In genomic region chr4:22067678-22068299, GRCm38 (mm10) we compare ENCODE assay signal across 17 mouse cellular contexts.
DNase-seq lines count a peak whose midpoint lies in the region; ATAC-seq lines count a peak whose summit lies in the region.
"Had no signal": no experiment of that assay in that cellular context is flagged by ENCODE, and none has a peak within 500 bp of the region (broad histone marks: within the 10 kb centered on the region; RNA-seq: fewer than 3 reads in every experiment).

No protein-coding gene starts in this region.

- no peak for DNase-seq in frontal cortex, postnatal 14 days (ENCODE audit: low spot score in 2 of 2)
- no peak for DNase-seq in forebrain, embryonic 11.5 days (ENCODE audit: low spot score)
- DNase-seq in cerebellum, adult 8-10 months: no peak
- no peak for DNase-seq in cerebellum, adult 9-10 months
- DNase-seq: adrenal gland, adult 2 months; heart, adult 11 months; kidney, postnatal 10 days; lung, postnatal 14 days; thymus, postnatal 4 days had no signal

- H3K36me3 ChIP-seq in forebrain, embryonic 11.5 days (ENCODE audit: control insufficient read depth, insufficient read depth, low read length): no peaks in the 10 kb centered on the region
- H3K36me3 ChIP-seq in hindbrain, embryonic 13.5 days: no peaks in the 10 kb centered on the region
- H3K36me3 ChIP-seq in midbrain, embryonic 15.5 days (replicated peaks): no peaks in the 10 kb centered on the region
- H3K36me3 ChIP-seq: embryonic facial prominence, embryonic 15.5 days; heart, embryonic 15.5 days; limb, embryonic 10.5 days had no signal

- WGBS in forebrain, embryonic 11.5 days: 64% methylated on average over 14 of the region's 14 CpGs
- 69% methylated on average over 14 of the region's 14 CpGs for WGBS in hindbrain, embryonic 13.5 days
- 39% methylated on average over 14 of the region's 14 CpGs for WGBS in midbrain, embryonic 15.5 days

- no peaks in the 10 kb centered on the region for H3K9me3 ChIP-seq in forebrain, embryonic 11.5 days (ENCODE audit: control insufficient read depth, low read length)
- no peaks in the 10 kb centered on the region for H3K9me3 ChIP-seq in hindbrain, embryonic 13.5 days
- no peaks in the 10 kb centered on the region for H3K9me3 ChIP-seq in midbrain, embryonic 15.5 days
- H3K9me3 ChIP-seq: embryonic facial prominence, embryonic 15.5 days; heart, embryonic 15.5 days; limb, embryonic 10.5 days had no signal

- H3K27me3 ChIP-seq in forebrain, embryonic 11.5 days (ENCODE audit: control insufficient read depth, insufficient read depth, low read length): no peaks in the 10 kb centered on the region
- no peaks in the 10 kb centered on the region for H3K27me3 ChIP-seq in hindbrain, embryonic 13.5 days
- no peaks in the 10 kb centered on the region for H3K27me3 ChIP-seq in midbrain, embryonic 15.5 days (replicated peaks)
- H3K27me3 ChIP-seq: embryonic facial prominence, embryonic 15.5 days; heart, embryonic 15.5 days had no signal

- H3K4me2 ChIP-seq in forebrain, embryonic 11.5 days (ENCODE audit: low read depth, low read length, severe bottlenecking): no peak overlapping the region
- peak overlapping the region; percentile 0; the same call in 1 of the 2 replicates for H3K4me2 ChIP-seq in hindbrain, embryonic 13.5 days
- H3K4me2 ChIP-seq in midbrain, embryonic 15.5 days: peak overlapping the region; percentile 14; the same call in 1 of the 2 replicates
- H3K4me2 ChIP-seq: embryonic facial prominence, embryonic 15.5 days; heart, embryonic 15.5 days had no signal

- peaks cover 7% of the 10 kb centered on the region for H3K4me1 ChIP-seq in forebrain, embryonic 11.5 days (replicated peaks; ENCODE audit: control insufficient read depth, insufficient read depth, low read length)
- H3K4me1 ChIP-seq in hindbrain, embryonic 13.5 days (replicated peaks): peaks cover 16% of the 10 kb centered on the region
- H3K4me1 ChIP-seq in midbrain, embryonic 15.5 days: peaks cover 19% of the 10 kb centered on the region
- H3K4me1 ChIP-seq: heart, embryonic 15.5 days; limb, embryonic 10.5 days had no signal

- no peak overlapping the region for H3K4me3 ChIP-seq in forebrain, embryonic 11.5 days (ENCODE audit: low read depth, low read length)
- H3K4me3 ChIP-seq in hindbrain, embryonic 13.5 days: no peak overlapping the region
- H3K4me3 ChIP-seq in midbrain, embryonic 15.5 days: no peak overlapping the region
- H3K4me3 ChIP-seq: embryonic facial prominence, embryonic 15.5 days; heart, embryonic 15.5 days; limb, embryonic 10.5 days had no signal

- peak; percentile 74 for ATAC-seq in frontal cortex, adult (ENCODE audit: low TSS enrichment)
- ATAC-seq in forebrain, embryonic 11.5 days (replicated peaks; ENCODE audit: low FRiP score): peak; percentile 23; the same call in 1 of the 2 replicates
- peak; percentile 57 for ATAC-seq in hindbrain, embryonic 13.5 days (ENCODE audit: low FRiP score)
- ATAC-seq in midbrain, embryonic 15.5 days (replicated peaks): peak; percentile 80
- ATAC-seq in inflammation-experienced regulatory T-cells, adult 6 months: no peak

- no peak overlapping the region for H3K9ac ChIP-seq in forebrain, embryonic 11.5 days (ENCODE audit: low read length)
- no peak overlapping the region for H3K9ac ChIP-seq in hindbrain, embryonic 13.5 days
- H3K9ac ChIP-seq in midbrain, embryonic 15.5 days: no peak overlapping the region; the same call in 1 of the 2 replicates
- H3K9ac ChIP-seq: embryonic facial prominence, embryonic 15.5 days; heart, embryonic 15.5 days; liver, embryonic 14.5 days had no signal

- no peak overlapping the region for H3K27ac ChIP-seq in forebrain, embryonic 11.5 days (ENCODE audit: low read depth, low read length)
- H3K27ac ChIP-seq in hindbrain, embryonic 13.5 days: peak overlapping the region; percentile 31; the same call in 1 of the 2 replicates
- peak overlapping the region; percentile 70 for H3K27ac ChIP-seq in midbrain, embryonic 15.5 days
- H3K27ac ChIP-seq: embryonic facial prominence, embryonic 15.5 days; heart, embryonic 15.5 days; limb, embryonic 10.5 days; liver, embryonic 14.5 days had no signal
